Mouse (Mus musculus) myocyte (in vitro differentiated cells): ENCODE results near the gene Tenm2. TPM values are rescaled to one million over a fixed set of nuclear protein-coding genes. Genes with fewer than 3 reads are reported as not detected.
A peak's percentile ranks its signal among the peaks of the same experiment; 100 is the strongest.

Experiments used
- H3K27me3 ChIP-seq: one replicate; pipeline ENCODE4 v1.6.1; 2011; ENCODE audit not compliant: control insufficient read depth, insufficient read depth, insufficient read length
- H3K36me3 ChIP-seq: one replicate; pipeline ENCODE4 v1.6.1; 2011; ENCODE audit not compliant: control insufficient read depth, insufficient read depth
- H3K4me2 ChIP-seq: one replicate; pipeline ENCODE4 v1.6.1; 2011; ENCODE audit warnings: low read depth, control low read depth
- H3K4me3 ChIP-seq: one replicate; pipeline ENCODE4 v1.5.1; 2011; ENCODE audit warnings: mild to moderate bottlenecking, control low read depth, moderate library complexity
- H3K79me2 ChIP-seq: one replicate; pipeline ENCODE4 v1.6.1; 2011; ENCODE audit not compliant: control insufficient read depth, insufficient read depth
- H3ac ChIP-seq: one replicate; pipeline ENCODE4 v1.6.1; 2011; ENCODE audit not compliant: control insufficient read depth, insufficient read length
- CEBPB ChIP-seq: IDR thresholded peaks from 2 replicates; pipeline ENCODE4 v1.6.1; 2011; ENCODE audit warnings: mild to moderate bottlenecking, moderate library complexity; ENCODE audit not compliant: poor library complexity, insufficient read depth, severe bottlenecking
- E2F4 ChIP-seq: IDR thresholded peaks from one replicate; pipeline ENCODE4 v1.6.1; 2011; ENCODE audit warnings: mild to moderate bottlenecking, control low read depth, moderate library complexity; ENCODE audit not compliant: insufficient read depth
- MAX ChIP-seq: IDR thresholded peaks from one replicate; pipeline ENCODE4 v1.6.1; 2011; ENCODE audit warnings: low read depth, mild to moderate bottlenecking, control low read depth
- MYOD1 ChIP-seq, 3 experiments: IDR thresholded peaks; one replicate each; pipeline ENCODE4 v1.6.1; 2011; ENCODE audit warnings: control low read depth in 2 of 3, low read depth in 2 of 3, mild to moderate bottlenecking in 2 of 3, moderate library complexity in 1 of 3; ENCODE audit not compliant: insufficient read length in 2 of 3, control insufficient read depth in 1 of 3
- MYOG ChIP-seq, 3 experiments: IDR thresholded peaks; one replicate each; pipeline ENCODE4 v1.6.1; 2011; ENCODE audit warnings: control low read depth in 2 of 3, low read depth in 2 of 3, mild to moderate bottlenecking in 2 of 3; ENCODE audit not compliant: insufficient read length in 2 of 3, control insufficient read depth in 1 of 3, insufficient read depth in 1 of 3
- POLR2A ChIP-seq: IDR thresholded peaks from one replicate; pipeline ENCODE4 v1.6.1; 2011; ENCODE audit warnings: low read depth, mild to moderate bottlenecking, control low read depth, moderate library complexity; ENCODE audit not compliant: insufficient read length
- POLR2AphosphoS2 ChIP-seq: IDR thresholded peaks from one replicate; pipeline ENCODE4 v1.6.1; 2011; ENCODE audit warnings: low read depth, control low read depth; ENCODE audit not compliant: insufficient read length
- REST ChIP-seq: IDR thresholded peaks from one replicate; pipeline ENCODE4 v1.6.1; 2011; ENCODE audit warnings: mild to moderate bottlenecking, control low read depth, moderate library complexity; ENCODE audit not compliant: insufficient read depth, insufficient read length
- SRF ChIP-seq: IDR thresholded peaks from one replicate; pipeline ENCODE4 v1.6.1; 2011; ENCODE audit warnings: low read depth; ENCODE audit not compliant: control insufficient read depth, insufficient read length
- TCF12 ChIP-seq: IDR thresholded peaks from one replicate; pipeline ENCODE4 v1.6.1; 2011; ENCODE audit warnings: mild to moderate bottlenecking, control low read depth; ENCODE audit not compliant: poor library complexity, insufficient read depth, severe bottlenecking
- TCF3 ChIP-seq: IDR thresholded peaks from one replicate; pipeline ENCODE4 v1.6.1; 2011; ENCODE audit warnings: low read depth, control low read depth; ENCODE audit not compliant: insufficient read length
- USF1 ChIP-seq: IDR thresholded peaks from one replicate; pipeline ENCODE4 v1.6.1; 2011; ENCODE audit warnings: low read depth, mild to moderate bottlenecking, control low read depth, moderate library complexity
- polyA plus RNA-seq: library from polyadenylated mRNA; unstranded; fragments of >200 nt; fragmentation: generic; extraction: Trizol; gene quantifications from one replicate; pipeline ENCODE4 v1.2.1, GENCODE M21; 2012; ENCODE audit warnings: missing spikeins

Gene Tenm2
- polyA plus RNA-seq, 1 experiment, result 0.28 TPM

- H3K4me3 ChIP-seq, result no peak overlapping the region
- H3K27me3 ChIP-seq, result no peaks in the 10 kb centered on the region
- H3K4me2 ChIP-seq, result no peak overlapping the region
- H3K79me2 ChIP-seq, result no peaks in the 10 kb centered on the region
- TF ChIP-seq REST (peak; percentile 48), POLR2AphosphoS2 (no peak)
- no peak overlapping the region for H3ac ChIP-seq
- no peaks in the 10 kb centered on the region for H3K36me3 ChIP-seq
These were observed 1145.6 kb downstream of the Tenm2 start for GRCm38 (mm10) chr11:36090210-36090609.

- H3K4me3 ChIP-seq, result no peak overlapping the region
- no peaks in the 10 kb centered on the region for H3K79me2 ChIP-seq
- no peak overlapping the region for H3K4me2 ChIP-seq
- no peak overlapping the region for H3ac ChIP-seq
- no peaks in the 10 kb centered on the region for H3K27me3 ChIP-seq
- no peak for TF ChIP-seq CEBPB
- no peak for TF ChIP-seq E2F4
- TF ChIP-seq MYOD1 (IDR thresholded peaks at IDR 0.05; ENCODE audit: control insufficient read depth in 1 of 3, insufficient read length in 2 of 3, low read depth in 2 of 3), result no peak
- no peak for TF ChIP-seq TCF3
- TF ChIP-seq POLR2AphosphoS2, result no peak
- no peak for TF ChIP-seq REST
- TF ChIP-seq SRF, result no peak
- TF ChIP-seq POLR2A, result no peak
- TF ChIP-seq MYOG (IDR thresholded peaks at IDR 0.05; ENCODE audit: control insufficient read depth in 1 of 3, insufficient read depth in 1 of 3, insufficient read length in 2 of 3, low read depth in 2 of 3), result no peak
- TF ChIP-seq USF1, result no peak
- no peak for TF ChIP-seq MAX
- TF ChIP-seq TCF12, result no peak
- H3K36me3 ChIP-seq, result no peaks in the 10 kb centered on the region
These were observed 1154.2 kb downstream of the Tenm2 start for GRCm38 (mm10) chr11:36081399-36082053.

- TF ChIP-seq MAX (no peak), MYOD1 (IDR thresholded peaks at IDR 0.05; ENCODE audit: control insufficient read depth in 1 of 3, insufficient read length in 2 of 3, low read depth in 2 of 3) (no peak), TCF3 (no peak), POLR2AphosphoS2 (no peak), POLR2A (no peak), SRF (no peak), USF1 (no peak), MYOG (IDR thresholded peaks at IDR 0.05; ENCODE audit: control insufficient read depth in 1 of 3, insufficient read depth in 1 of 3, insufficient read length in 2 of 3, low read depth in 2 of 3) (no peak), TCF12 (no peak), CEBPB (no peak)
These were observed 1155.0 kb downstream of the Tenm2 start for GRCm38 (mm10) chr11:36080766-36081165.

GRCm38 (mm10) chr11:36078391-36078790 is 1157.4 kb downstream of the Tenm2 start:
- no peaks in the 10 kb centered on the region for H3K36me3 ChIP-seq
- no peak overlapping the region for H3K4me3 ChIP-seq
- no peaks in the 10 kb centered on the region for H3K27me3 ChIP-seq
- H3ac ChIP-seq, result no peak overlapping the region
- TF ChIP-seq MAX (no peak), TCF3 (no peak), TCF12 (no peak), SRF (no peak), REST (no peak), USF1 (no peak), POLR2AphosphoS2 (no peak), CEBPB (no peak), POLR2A (no peak), MYOD1 (IDR thresholded peaks at IDR 0.05; ENCODE audit: control insufficient read depth in 1 of 3, insufficient read length in 2 of 3, low read depth in 2 of 3) (no peak), MYOG (IDR thresholded peaks at IDR 0.05; ENCODE audit: control insufficient read depth in 1 of 3, insufficient read depth in 1 of 3, insufficient read length in 2 of 3, low read depth in 2 of 3) (no peak), E2F4 (no peak)
- H3K79me2 ChIP-seq, result no peaks in the 10 kb centered on the region
- H3K4me2 ChIP-seq, result no peak overlapping the region

More at GRCm38 (mm10) chr11:36080766-36081165, 1155.0 kb downstream of the Tenm2 start:
- H3K79me2 ChIP-seq, result no peaks in the 10 kb centered on the region
- H3K4me2 ChIP-seq, result no peak overlapping the region
- no peaks in the 10 kb centered on the region for H3K36me3 ChIP-seq
- no peak overlapping the region for H3ac ChIP-seq
- H3K27me3 ChIP-seq, result no peaks in the 10 kb centered on the region
- no peak overlapping the region for H3K4me3 ChIP-seq

DNA sequence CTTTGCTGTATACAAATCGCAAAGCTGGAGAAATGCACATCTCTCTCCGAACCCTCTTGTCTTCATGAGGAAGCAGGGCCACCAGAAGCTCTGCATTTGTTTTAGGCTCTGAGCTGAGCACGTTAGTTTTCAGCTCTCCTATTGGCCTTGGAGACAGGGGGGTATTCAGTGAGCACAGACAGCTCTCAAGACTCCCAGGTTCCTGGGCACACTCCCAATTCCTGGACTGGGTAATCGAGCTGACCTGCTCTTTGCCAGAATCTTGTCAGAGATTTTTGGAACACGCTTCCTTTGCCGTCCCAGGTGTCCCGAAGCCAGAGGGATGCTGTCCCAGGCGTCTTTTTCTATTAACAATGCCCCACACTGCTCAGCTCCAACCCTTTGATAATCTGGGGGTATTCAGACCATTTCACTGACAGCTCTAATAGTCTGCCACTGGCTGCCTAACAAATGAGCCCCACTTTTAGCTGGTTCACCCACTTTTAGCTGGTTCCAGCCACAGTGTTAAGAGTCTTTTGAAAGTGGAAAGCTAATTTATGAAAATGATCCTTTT is 1161.7 kb downstream of the Tenm2 start:
- Histone ChIP-seq H3K27me3 (no peaks in the 10 kb centered on the region), H3K36me3 (no peaks in the 10 kb centered on the region), H3K4me3 (no peak overlapping the region), H3K4me2 (no peak overlapping the region), H3K79me2 (no peaks in the 10 kb centered on the region), H3ac (no peak overlapping the region)
- TF ChIP-seq POLR2AphosphoS2, result no peak
- no peak for TF ChIP-seq TCF12
- TF ChIP-seq MYOG (IDR thresholded peaks at IDR 0.05; ENCODE audit: control insufficient read depth in 1 of 3, insufficient read depth in 1 of 3, insufficient read length in 2 of 3, low read depth in 2 of 3), result no peak
- no peak for TF ChIP-seq TCF3
- TF ChIP-seq MAX, result no peak
- no peak for TF ChIP-seq SRF
- TF ChIP-seq USF1, result no peak
